Mouse (Mus musculus) MEL (cell line): Measurements from ENCODE around the gene Nat8f1.
"Not testable (repeated sequence)": the region's sequence is repeated elsewhere in the genome, so short reads cannot be mapped to it uniquely, and the experiment has no call there.

Experiments used
- CTCF ChIP-seq, 3 experiments: IDR thresholded peaks in 2 of 3; conservative IDR thresholded peaks in 1 of 3; 2 replicates each; pipeline ENCODE4 v1.5.1; 2011 to 2012; ENCODE audit warnings: low read length in 3 of 3, low read depth in 2 of 3, mild to moderate bottlenecking in 2 of 3, improper control_type of control experiment in 1 of 3, inconsistent platforms in 1 of 3, mixed read lengths in 1 of 3, moderate library complexity in 1 of 3; ENCODE audit not compliant: control insufficient read depth in 1 of 3, insufficient read depth in 1 of 3, poor library complexity in 1 of 3, severe bottlenecking in 1 of 3
- EP300 ChIP-seq, 2 experiments: IDR thresholded peaks; 2 replicates each; pipeline ENCODE4 v1.6.1; 2011; ENCODE audit warnings: improper control_type of control experiment in 2 of 2, low read length in 2 of 2, low read depth in 1 of 2, mild to moderate bottlenecking in 1 of 2
- ETS1 ChIP-seq: IDR thresholded peaks from 2 replicates; pipeline ENCODE4 v1.6.1; 2012; ENCODE audit warnings: low read depth, mild to moderate bottlenecking, inconsistent platforms, low read length, improper control_type of control experiment, moderate library complexity
- GATA1 ChIP-seq: IDR thresholded peaks from 2 replicates; pipeline ENCODE4 v1.6.1; 2011; ENCODE audit warnings: low read depth, low read length, improper control_type of control experiment
- MAFK ChIP-seq: IDR thresholded peaks from 2 replicates; pipeline ENCODE4 v1.6.1; 2011; ENCODE audit warnings: low read depth, mild to moderate bottlenecking, low read length, improper control_type of control experiment, borderline replicate concordance
- MAX ChIP-seq: IDR thresholded peaks from 2 replicates; pipeline ENCODE4 v1.6.1; 2011; ENCODE audit warnings: low read length, improper control_type of control experiment
- MEF2A ChIP-seq: IDR thresholded peaks from 2 replicates; pipeline ENCODE4 v1.6.1; 2014; ENCODE audit warnings: low read depth, mild to moderate bottlenecking, inconsistent platforms, low read length, improper control_type of control experiment; ENCODE audit not compliant: poor library complexity, insufficient replicate concordance, severe bottlenecking; ENCODE audit errors: extremely low read depth
- POLR2A ChIP-seq, 2 experiments: IDR thresholded peaks; 2 replicates each; pipeline ENCODE4 v1.6.1; 2011 to 2012; ENCODE audit warnings: low read length in 2 of 2, mild to moderate bottlenecking in 2 of 2, control low read depth in 1 of 2, improper control_type of control experiment in 1 of 2, low read depth in 1 of 2, moderate library complexity in 1 of 2; ENCODE audit not compliant: control insufficient read depth in 1 of 2, insufficient read depth in 1 of 2, poor library complexity in 1 of 2
- POLR2AphosphoS2 ChIP-seq: IDR thresholded peaks from 2 replicates; pipeline ENCODE4 v1.6.1; 2011; ENCODE audit warnings: low read length, improper control_type of control experiment
- TBP ChIP-seq: IDR thresholded peaks from 2 replicates; pipeline ENCODE4 v1.8.0; 2011; ENCODE audit warnings: low read depth, low read length, improper control_type of control experiment
- USF1 ChIP-seq: IDR thresholded peaks from 2 replicates; pipeline ENCODE4 v1.6.1; 2014; ENCODE audit warnings: low read depth, mild to moderate bottlenecking, inconsistent platforms, low read length, improper control_type of control experiment, moderate library complexity
- ZC3H11A ChIP-seq: IDR thresholded peaks from 2 replicates; pipeline ENCODE4 v1.6.1; 2012; ENCODE audit warnings: low read depth, mild to moderate bottlenecking, inconsistent platforms, low read length, improper control_type of control experiment

DNA sequence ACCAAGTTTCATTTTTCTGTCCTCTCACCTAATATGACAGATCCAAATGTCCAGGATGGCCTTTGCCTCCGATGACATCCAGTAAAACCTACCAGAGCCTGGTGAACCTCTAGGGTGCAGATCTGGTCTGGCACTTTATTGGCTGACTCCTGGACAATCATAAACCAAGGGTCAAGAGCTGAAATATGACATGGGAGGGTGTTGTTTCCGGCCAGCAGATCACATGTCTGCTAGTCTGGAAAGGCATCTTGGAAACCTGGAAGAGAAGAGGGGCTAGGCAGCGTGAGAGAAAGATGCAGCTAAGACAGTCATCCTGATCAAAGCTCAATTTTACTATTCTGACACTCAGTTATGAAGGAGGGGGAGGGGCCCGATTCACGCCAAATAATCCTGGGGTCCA is 46.5 kb downstream of the Nat8f1 start, which contains the start of gene Nat8f2:
- TF ChIP-seq CTCF (IDR thresholded peaks at IDR 0.05 in 2 of 3, conservative IDR thresholded peaks at IDR 0.05 in 1 of 3; ENCODE audit: control insufficient read depth in 1 of 3, insufficient read depth in 1 of 3, low read depth in 2 of 3, low read length in 3 of 3, poor library complexity in 1 of 3, severe bottlenecking in 1 of 3); USF1; POLR2A (IDR thresholded peaks at IDR 0.05; ENCODE audit: control insufficient read depth in 1 of 2, insufficient read depth in 1 of 2, low read depth in 1 of 2, low read length in 2 of 2, poor library complexity in 1 of 2); EP300 (IDR thresholded peaks at IDR 0.05; ENCODE audit: low read depth in 1 of 2, low read length in 2 of 2); ETS1; MAFK; POLR2AphosphoS2; MAX; ZC3H11A; GATA1; MEF2A; TBP: not testable (repeated sequence)
